Mouse (Mus musculus) lung, postnatal 0 days (tissue): ENCODE measurements around the gene BC035044.

Experiments
- CTCF ChIP-seq: IDR thresholded peaks from 2 replicates; pipeline ENCODE4 v1.5.1; 2016; ENCODE audit warnings: antibody characterized with exemption, mild to moderate bottlenecking
- EP300 ChIP-seq: IDR thresholded peaks from 2 replicates; pipeline ENCODE4 v1.6.1; 2016; ENCODE audit warnings: antibody characterized with exemption, mild to moderate bottlenecking, control low read depth

DNA sequence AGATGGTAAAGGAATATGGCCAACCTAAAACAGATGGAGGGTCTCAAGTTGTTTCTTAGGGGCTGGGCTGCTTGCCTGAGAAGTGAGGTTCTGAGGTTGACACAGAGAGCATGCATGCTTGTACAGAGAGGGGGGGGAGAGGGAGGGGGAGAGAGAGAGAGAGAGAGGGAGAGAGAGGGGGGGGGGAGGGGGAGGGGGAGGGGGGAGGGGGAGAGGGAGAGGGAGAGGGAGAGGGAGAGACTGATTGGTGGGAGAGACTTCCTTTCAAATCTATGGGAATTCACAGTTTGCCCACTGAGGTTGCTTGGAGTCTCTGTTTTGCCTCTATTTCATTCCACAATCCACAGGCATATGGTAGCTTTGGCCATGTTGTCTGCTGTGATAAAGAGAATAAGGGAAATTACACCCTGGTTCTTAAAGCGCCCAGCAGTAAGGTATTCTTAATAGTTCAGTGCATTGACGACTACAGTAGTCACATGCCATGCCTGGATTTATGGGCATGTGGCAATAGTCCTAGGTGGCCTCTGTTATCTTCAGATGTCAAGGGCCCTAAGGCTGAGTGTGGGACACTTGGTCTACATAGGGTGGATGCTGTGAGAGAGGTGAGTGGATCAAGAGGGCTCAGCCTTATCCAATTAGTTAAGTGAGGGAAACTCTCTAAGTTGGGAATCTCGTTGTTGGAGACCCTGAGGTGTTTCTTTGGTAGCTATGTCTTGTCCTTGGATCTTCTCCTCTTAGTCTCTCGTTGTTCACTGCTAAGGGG, 49.4 kb downstream of the BC035044 start:
- TF ChIP-seq CTCF (no peak), EP300 (peak; percentile 52; the same call in 1 of the 2 replicates)
